Mouse (Mus musculus) thymus, postnatal 0 days (tissue): ENCODE measurements around the gene Ptprcap. TPM values are rescaled to one million over a fixed set of nuclear protein-coding genes. Genes with fewer than 3 reads are reported as not detected.

Source experiments
- DNase-seq: peaks from one replicate; pipeline ENCODE4 v3.0.0-alpha.2; 2015; ENCODE audit warnings: low spot score
- polyA plus RNA-seq: library from polyadenylated mRNA; unstranded; fragments of >200 nt; fragmentation: Nextera tagmentation; extraction: Ambion mirVana; gene quantifications from 2 replicates; pipeline ENCODE4 v1.2.1, GENCODE M21; 2015

Ptprcap gene
- polyA plus RNA-seq, 1 experiment from 2014 or later = 929 TPM

- no peak for DNase-seq
Observed at GRCm38 (mm10) chr19:4147782-4148490, 5.5 kb upstream of the Ptprcap start.

- DNase-seq = peak; percentile 90
Observed at GRCm38 (mm10) chr19:4148491-4148806, 5.0 kb upstream of the Ptprcap start, which contains the start of gene Coro1b. TSS of gene Coro1b (plus strand) at chr19:4148619.

DNA sequence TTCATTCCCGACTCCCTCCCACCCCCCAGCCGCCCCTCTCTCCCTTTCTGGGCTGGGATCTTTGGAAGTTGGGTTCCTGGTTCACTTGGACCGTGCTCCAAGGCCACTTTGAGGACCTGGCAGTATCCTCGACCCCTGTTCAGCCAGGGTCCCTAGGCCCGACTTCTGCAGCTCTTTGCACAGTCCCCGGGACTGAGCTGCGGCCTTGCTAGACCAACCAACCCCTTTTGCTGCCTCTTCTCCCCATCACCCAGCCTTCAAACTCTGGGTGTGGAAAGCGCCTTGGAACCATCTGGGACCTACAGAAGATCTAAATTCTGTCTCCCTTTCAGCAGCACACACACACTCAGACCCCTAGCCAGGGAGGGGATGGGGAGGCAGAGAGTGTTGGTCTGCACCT lies 4.6 kb upstream of the Ptprcap start:
- peak; percentile 33 for DNase-seq

DNA sequence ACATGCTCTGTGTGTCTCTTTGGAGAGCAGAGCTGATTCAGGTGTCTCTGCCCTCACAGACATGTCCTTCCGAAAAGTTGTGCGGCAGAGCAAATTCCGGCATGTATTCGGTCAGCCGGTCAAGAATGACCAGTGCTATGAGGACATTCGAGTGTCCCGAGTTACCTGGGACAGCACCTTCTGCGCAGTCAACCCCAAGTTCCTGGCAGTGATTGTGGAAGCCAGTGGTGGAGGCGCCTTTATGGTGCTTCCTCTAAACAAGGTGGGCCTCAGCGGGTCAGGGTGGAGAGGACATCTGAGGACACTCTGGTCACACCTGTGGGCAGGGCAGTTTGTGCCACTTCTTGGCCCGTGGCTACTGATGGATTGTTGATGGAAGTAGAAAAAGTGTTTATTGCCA lies 4.1 kb upstream of the Ptprcap start:
- no peak for DNase-seq

- DNase-seq = no peak
Observed at GRCm38 (mm10) chr19:4149764-4150461, 3.5 kb upstream of the Ptprcap start.

- DNase-seq = no peak
Observed at GRCm38 (mm10) chr19:4150567-4151487, 2.6 kb upstream of the Ptprcap start.

DNA sequence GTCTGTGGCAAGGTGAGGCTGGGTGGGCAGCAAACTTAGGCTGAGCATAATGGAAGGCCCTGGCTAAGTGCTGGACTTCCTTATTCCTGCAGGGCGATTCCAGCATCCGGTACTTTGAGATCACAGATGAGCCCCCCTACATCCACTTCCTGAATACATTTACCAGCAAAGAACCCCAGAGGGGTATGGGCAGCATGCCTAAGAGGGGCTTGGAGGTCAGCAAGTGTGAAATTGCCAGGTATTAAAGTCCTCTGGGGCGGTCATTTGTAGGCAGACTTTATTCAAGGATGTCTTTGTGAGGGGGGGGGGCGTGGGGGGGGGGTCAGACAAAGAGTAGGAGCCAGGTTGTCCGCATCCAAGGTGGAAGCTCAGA lies 1.9 kb upstream of the Ptprcap start:
- no peak for DNase-seq

GRCm38 (mm10) chr19:4151898-4152297 lies 1.5 kb upstream of the Ptprcap start:
- no peak for DNase-seq

- no peak for DNase-seq
Observed at GRCm38 (mm10) chr19:4152445-4153231, 766 bp upstream of the Ptprcap start.

DNA sequence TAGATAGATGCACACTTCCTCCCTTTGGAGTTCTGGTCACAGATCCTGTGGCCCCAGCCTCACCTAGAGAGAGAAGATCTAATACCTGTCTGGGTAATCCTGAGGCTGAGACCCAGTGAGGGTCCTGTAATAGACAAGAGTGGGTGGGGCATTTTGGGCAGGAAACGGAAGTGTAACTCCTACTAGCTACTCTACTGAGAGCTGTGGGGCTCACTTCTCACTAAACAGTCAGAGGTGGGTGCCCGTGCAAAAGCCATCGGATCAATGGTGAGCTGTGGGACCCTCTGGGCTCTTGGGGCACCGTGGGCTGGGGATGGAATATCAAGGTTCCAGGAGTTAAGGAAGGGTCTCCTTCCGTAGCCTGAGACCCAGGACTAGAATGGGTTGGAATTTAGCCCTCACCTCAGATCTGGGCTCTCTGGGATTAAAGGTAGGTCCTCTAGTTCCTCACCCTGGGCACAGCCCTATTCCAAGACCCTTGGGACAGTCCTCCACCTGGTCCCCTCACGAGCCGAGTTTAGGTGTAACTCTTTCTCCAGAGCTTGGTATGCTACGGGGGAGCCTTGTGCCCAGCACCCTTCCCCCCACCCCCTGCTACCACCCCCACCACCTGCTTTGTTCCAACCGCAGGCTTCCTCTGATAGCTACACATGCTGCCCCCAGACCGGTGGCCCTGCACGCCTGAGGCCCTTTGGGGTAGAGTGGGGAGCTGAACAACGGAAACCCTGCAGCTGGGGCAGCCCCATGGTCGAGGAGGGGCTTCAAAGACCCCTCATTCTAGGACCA lies 1.2 kb downstream of the Ptprcap start:
- DNase-seq = peak; percentile 86

DNA sequence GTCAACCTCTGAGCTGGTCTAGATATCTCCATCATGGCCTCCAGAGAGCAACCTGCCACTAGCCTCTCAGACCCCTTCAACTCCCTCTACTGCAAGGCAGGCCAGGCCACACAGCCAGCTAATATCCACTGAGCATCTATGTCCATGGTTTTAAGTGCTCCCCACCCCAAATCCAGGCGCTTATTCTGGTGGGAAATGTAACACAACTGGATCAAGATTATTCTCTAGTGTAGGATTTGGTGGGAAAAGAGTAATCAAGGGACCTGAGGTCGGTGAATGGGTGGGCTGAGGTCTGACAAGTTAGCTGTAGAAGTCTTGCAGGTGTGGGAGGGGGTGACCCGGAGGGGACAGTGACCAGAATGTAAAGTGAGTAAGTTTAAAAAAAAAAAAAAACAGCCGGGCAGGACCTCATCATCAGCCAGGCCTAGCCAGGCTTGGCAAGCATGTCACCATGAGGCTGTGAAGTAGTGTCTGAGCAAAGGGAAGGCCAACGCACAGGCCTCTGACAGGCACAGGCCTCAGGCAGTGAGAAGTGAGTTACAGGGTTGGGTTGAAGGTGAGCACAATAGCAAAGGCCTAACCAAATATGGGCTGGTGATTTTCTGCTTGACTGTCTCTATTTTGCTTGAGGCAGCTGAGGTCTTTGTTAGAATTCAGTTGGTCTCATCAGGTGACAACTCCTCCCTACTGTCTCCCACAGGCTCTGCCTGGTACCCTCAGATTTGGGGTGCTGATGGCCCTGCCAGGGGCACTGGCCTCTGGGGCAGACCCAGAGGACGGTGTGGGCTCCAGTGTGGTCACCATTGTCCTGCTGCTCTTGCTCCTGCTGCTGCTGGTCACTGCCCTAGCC lies 2.0 kb downstream of the Ptprcap start:
- peak; percentile 22 for DNase-seq

GRCm38 (mm10) chr19:4156073-4156579 lies 2.7 kb downstream of the Ptprcap start:
- no peak for DNase-seq

GRCm38 (mm10) chr19:4156771-4157170 lies 3.4 kb downstream of the Ptprcap start:
- DNase-seq = no peak

DNA sequence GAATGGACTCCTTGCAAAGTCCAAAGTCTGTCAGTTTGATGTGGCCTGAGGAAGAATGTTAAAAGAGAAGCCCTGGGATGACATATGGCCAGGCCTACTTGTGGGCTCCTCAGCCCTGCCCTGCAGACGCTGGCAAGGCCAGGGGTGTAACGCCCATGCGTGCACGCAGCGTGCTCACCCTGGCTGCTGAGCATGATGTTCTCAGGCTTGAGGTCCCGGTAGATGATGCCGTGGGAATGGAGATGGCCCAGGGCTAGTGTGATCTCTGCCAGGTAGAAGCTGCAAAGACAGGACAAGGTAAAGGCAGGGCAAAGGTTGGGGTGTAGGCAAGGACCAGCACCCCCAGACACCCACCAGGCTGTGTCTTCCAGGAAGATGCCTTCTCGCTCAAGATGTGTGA lies 5.6 kb downstream of the Ptprcap start:
- no peak for DNase-seq

- peak; percentile 95 for DNase-seq
Observed at GRCm38 (mm10) chr19:4162646-4163542, 9.5 kb downstream of the Ptprcap start, which contains the start of gene Rps6kb2. TSS of gene Rps6kb2 (minus strand) at chr19:4163354.

DNA sequence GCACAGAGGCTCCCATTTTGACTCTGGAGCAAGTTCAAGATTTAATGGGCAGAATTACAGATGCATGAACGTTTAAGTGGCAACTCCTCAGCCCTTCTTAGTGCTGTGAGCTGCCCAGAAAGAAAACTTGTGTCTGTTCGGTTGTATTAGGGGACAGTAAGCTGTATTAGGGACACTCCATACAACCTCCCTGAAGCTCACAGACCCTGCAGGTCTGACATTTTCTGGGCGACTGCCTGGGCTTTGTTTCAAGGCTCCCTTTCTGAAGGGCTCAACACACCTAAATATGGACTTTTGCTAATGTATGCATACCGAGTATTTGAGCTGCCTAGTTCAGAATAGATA lies 10.1 kb downstream of the Ptprcap start:
- DNase-seq = no peak

GRCm38 (mm10) chr19:4164100-4164499 lies 10.7 kb downstream of the Ptprcap start:
- no peak for DNase-seq

GRCm38 (mm10) chr19:4164721-4165120 lies 11.3 kb downstream of the Ptprcap start:
- DNase-seq = no peak
